Mouse (Mus musculus): ENCODE results near the gene Anks1.

The Anks1 gene

GRCm38 (mm10) chr17:28082863-28083262 is 173.8 kb downstream of the Anks1 start:
- no peak for DNase-seq (ENCODE audit: extremely low read depth, low read depth, low spot score)

DNA sequence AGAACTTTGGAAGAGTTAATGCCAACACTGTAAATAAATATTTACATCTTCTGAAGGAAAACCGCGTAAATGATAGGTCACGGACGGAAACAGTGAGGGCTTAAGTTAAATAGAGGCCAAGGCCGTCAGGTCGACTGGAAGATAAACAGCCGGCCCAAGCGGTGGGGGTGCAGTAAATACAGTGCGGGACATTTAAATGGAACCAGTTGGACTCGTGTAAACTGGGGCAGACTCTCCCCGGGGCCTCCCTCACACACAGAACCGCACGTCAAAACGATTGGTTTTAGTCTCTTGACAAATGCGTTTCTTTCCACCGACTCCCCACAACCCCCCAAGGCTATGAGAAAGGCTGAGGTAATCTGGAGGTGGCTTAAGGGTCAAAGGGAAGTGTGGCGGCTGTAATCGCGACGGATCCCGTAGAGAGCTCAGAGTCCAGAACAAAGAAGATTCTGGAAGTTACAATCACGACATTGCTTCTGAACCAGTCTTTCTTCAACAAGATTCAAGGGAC is 175.3 kb downstream of the Anks1 start:
- no peak for DNase-seq (ENCODE audit: extremely low read depth, low read depth, low spot score)

- no peak for DNase-seq (ENCODE audit: extremely low read depth, low read depth, low spot score)
Measured at GRCm38 (mm10) chr17:28084964-28085363, 175.9 kb downstream of the Anks1 start.

GRCm38 (mm10) chr17:28087430-28087829 is 178.3 kb downstream of the Anks1 start:
- DNase-seq (ENCODE audit: extremely low read depth, low read depth, low spot score), result no peak

DNA sequence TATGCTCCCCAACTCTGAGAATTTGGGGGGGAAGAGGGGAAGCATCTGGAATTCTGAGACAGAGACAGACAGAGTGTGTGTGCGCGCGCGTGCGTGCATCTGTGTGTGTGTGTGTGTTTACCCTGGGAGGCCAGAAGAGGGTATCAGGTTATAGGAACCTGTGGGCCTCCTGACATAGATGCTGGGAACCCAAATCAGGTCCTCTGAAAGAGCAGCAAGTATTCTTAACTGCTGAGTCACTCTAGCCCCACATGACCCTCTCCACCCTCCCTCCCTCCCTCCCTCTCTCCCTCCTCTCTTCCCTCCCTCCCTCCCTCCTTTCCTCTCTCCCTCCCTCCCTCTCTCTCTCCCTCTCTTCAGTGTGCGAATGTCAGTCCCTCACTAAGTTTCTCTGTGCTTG is 179.6 kb downstream of the Anks1 start:
- DNase-seq (ENCODE audit: extremely low read depth, low read depth, low spot score), result no peak

GRCm38 (mm10) chr17:28092297-28092696 is 183.2 kb downstream of the Anks1 start:
- no peak for DNase-seq (ENCODE audit: extremely low read depth, low read depth, low spot score)

GRCm38 (mm10) chr17:28093837-28094236 is 184.7 kb downstream of the Anks1 start:
- no peak for DNase-seq (ENCODE audit: extremely low read depth, low read depth, low spot score)

GRCm38 (mm10) chr17:28096418-28096817 is 187.3 kb downstream of the Anks1 start:
- DNase-seq (ENCODE audit: extremely low read depth, low read depth, low spot score), result no peak

DNA sequence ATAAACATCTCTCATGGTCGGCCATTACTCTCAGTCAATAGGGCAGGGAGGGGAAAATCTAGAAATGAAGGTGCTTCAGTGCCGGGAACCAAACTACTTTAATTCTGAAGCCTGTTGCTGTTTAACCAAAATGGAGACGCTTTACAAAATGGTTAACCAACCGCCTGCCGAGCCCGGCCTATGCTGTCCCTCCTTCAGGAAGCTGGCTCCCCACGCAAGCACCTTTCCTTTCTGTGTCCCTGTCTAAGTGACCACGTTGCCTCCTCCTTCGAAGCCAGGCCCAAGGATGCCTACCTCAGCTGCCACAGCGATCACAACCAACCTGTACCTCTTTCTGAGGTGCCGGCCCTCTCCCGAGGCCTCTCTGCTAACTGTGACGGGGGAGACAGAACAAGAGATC is 188.2 kb downstream of the Anks1 start:
- DNase-seq (ENCODE audit: extremely low read depth, low read depth, low spot score), result no peak

DNA sequence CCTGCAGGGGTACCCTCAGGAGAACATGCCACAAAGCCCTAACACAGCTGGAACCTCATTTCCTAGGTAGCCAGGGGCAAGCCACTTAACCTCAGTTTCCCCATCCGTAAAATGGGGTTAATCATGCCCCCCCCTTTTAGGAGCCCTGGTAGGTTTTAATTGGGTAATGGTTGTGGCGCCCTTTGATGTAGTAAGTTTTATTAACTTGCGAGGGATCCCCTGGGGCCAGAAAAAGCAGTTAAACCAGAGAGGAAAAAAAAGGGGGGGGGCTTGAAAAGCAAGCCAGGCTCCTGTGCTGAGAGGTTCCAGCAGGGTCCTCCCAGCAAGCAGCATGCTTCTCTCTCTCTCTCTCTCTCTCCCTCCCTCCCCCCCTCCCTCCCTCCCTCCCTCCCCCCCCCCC is 190.0 kb downstream of the Anks1 start:
- no peak for DNase-seq (ENCODE audit: extremely low read depth, low read depth, low spot score)

- no peak for DNase-seq (ENCODE audit: extremely low read depth, low read depth, low spot score)
Measured at GRCm38 (mm10) chr17:28100669-28101068, 191.6 kb downstream of the Anks1 start.

DNA sequence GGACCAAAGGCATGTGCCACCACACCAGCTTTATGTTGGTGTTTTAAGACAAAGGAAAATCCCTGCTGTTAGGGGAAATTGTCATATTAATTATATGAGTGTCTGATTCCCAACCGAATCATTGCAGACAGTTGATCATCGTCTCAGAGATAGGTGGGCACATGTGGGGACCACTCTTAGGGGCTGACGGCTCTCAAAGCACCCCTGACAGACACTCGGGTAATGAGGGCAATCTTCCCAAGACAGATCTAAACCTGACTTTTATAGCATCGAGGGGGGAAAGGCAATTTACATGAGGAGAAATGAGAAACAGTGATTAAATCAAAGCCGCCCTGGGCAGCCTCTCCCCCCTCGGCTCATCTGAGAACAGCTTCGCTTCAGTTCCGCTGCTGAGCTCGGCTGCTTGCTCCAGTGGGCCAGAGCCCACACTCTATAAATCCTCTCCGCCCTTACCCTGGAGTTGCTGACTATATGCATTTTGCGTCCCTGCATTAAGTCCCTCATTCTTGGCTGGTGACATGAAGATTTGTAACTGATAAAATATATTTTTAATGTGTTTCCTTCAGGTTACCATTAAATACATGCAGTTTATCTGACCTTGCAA is 192.3 kb downstream of the Anks1 start:
- DNase-seq (ENCODE audit: extremely low read depth, low read depth, low spot score), result no peak

- no peak for DNase-seq (ENCODE audit: extremely low read depth, low read depth, low spot score)
Measured at GRCm38 (mm10) chr17:28101902-28102319, 192.8 kb downstream of the Anks1 start.

- no peak for DNase-seq (ENCODE audit: extremely low read depth, low read depth, low spot score)
Measured at GRCm38 (mm10) chr17:28104416-28104815, 195.3 kb downstream of the Anks1 start.

DNA sequence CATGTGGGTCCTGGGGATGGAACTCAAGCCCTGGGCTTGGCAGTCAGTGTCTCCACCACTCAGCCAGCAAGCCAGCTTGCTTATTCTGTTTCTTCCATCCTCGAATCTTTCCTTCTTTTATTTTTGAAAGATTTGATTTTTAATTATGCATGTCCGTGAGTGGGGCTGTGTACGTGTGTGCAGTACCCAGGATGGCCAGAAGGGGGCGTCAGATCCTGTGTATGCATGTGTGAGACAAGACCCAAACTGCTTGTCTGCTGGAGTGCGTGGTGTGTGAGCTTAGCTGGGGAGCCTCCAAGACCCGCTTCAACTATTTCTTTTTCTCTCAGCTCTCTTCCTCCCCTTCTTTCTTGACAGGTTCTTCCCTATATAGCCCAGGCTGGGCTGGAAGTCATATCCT is 197.2 kb downstream of the Anks1 start:
- DNase-seq (ENCODE audit: extremely low read depth, low read depth, low spot score), result no peak

DNA sequence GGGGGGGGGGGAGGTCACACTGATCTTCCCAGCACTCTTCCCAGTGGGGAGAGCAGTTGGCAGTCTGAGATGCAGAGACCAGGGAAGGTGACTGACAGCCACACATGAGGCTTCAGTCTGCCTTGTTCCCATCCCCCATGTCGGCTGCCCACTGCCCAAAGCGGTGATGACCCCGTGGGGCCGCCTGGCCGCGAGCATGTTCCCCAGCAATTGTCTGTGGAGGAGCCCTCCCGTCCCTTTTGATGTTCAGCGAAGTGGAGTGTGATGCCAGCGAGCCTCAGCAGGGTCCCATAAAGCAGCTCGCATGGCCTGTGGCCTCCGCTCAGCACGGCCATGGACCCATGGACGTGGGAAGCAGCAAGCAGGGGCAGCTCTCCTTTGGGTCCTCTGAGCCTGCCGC is 198.2 kb downstream of the Anks1 start:
- DNase-seq (ENCODE audit: extremely low read depth, low read depth, low spot score), result no peak

GRCm38 (mm10) chr17:28112266-28112665 is 203.2 kb downstream of the Anks1 start:
- DNase-seq (ENCODE audit: extremely low read depth, low read depth, low spot score), result no peak
